Mouse (Mus musculus) WW6 (cell line): ENCODE results near the gene En1.

Experiments
- DNase-seq: peaks from one replicate; pipeline ENCODE4 v3.0.0-alpha.2; 2013; ENCODE audit warnings: low read depth, low spot score

The En1 gene

GRCm38 (mm10) chr1:120600149-120600445 lies 2.1 kb upstream of the En1 start:
- DNase-seq, result no peak

DNA sequence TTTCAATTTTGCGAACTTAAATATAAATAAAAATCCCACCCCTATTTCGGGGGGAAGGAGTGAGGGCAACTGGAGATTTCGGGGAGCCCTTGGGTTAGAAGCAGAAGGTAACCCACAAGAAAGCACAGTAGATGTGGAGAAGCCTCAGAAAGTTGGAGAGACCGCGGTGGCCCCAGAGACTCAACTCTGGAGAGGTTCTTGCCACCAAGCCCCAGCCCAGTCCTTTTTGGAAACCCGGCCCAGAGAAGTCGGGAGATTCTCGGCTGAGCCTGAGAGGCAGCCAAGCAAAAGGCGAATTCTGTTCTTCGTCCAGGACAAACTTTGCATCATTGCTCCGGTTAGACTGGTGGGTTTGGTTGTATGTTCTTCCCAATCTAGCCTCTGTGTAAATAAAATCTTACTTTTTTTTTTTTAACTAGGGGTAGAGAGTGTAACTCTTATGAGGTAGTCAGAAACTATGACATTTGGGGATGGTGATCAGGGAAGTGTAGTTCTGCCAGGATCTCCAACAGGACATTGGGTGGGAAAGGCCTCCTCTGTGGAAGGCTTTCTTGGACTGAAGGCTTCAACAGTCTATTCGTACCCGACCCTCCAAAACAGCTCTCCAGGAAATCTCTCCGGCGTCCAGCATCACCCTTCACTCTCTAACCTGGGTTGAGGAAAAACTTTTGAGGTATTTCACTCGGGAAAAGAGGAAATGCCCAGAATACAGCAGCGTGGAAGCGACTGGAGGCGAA lies 1.5 kb upstream of the En1 start:
- DNase-seq, result no peak

DNA sequence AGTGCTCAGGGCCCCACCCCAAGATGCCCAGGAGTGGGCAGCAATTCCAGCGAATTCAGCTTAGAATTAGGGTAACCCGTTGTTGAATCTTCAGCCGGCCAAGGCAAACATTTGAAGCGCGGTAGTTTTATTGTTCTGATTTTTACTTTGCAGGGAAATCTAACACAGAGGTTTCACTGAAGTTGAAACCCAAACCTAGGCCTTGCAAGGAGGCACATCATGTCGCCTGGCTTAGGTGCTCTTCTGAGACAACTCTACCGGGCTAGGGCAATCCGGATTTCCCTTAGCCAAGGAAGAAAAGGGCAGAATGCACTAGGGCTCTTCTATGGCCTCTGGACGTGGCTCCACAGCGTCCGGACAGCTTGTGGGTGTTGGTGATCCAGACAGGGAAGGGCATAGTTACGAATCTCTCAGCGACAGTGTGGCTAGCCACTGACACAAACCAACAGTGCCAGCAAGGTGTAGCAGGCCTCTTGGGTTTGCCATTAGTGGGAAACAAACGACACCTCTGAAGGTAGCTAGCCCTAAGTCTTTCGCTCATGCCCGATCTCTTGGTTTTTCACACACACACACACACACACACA lies 873 bp upstream of the En1 start:
- no peak for DNase-seq

GRCm38 (mm10) chr1:120602876-120603655 lies 848 bp downstream of the En1 start:
- DNase-seq, result no peak

DNA sequence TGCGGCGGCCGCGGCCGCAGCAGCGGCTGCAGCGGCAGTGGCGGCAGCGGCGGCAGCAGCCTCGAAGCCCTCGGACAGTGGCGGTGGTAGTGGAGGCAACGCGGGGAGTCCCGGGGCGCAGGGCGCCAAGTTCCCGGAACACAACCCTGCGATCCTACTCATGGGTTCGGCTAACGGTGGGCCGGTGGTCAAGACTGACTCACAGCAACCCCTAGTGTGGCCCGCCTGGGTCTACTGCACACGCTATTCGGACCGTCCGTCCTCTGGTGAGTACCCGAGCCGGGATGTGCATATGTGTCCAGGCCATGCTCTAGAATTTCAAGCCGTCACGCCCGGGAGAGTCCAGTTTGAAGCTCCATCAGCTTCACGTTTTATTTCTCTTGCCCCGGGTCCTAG lies 1.4 kb downstream of the En1 start:
- no peak for DNase-seq

DNA sequence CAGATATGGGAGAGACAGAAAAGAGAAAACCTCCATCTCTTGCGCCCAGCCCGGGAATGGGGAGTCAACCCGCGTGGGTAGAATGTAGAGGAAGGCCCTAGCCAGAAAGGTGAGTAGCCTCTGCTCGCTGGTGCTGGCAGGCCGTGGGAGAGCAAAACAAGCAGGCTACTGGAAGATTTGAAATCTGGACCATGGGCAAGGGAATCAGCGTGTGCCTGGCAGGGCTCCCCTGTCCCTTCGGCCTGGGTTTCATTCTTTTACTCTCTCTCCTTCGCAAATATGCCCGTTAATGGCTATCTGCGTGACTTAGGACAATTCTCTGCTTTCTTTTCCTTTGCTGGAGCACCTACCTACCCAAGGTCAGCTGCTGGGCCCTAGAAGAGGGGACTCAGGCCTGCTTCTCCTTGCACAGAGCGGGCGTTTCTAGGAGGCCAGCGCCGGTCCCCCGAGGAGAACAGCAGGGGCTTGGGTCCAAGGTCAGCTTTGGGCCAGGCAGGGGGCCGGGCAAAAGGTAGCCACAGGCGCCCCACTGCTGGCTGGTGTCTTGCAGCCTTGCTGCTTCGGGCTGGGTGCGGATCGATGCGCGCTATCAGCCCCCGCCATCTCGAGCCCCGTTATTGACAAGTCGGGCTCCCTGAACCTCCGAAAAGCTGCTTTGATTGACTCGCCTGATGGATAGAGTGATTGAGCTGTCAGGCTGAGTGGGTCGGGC lies 2.4 kb downstream of the En1 start:
- DNase-seq, result no peak

DNA sequence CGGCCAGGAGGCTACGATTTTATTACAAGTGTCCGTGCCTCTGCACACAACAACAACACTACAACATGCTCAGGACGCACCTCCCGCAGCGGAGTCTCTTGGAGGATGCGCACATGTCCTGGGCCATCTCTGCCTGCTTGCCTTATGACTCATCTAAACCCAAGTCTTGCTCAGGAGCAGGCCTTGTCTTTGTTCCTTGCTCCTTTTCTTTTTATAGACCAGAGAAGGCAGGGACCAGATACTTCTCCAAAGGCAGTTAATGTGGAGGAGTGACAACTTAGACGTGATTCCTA lies 2.9 kb downstream of the En1 start:
- DNase-seq, result no peak

- DNase-seq, result no peak
Measured at GRCm38 (mm10) chr1:120605521-120606310, 3.5 kb downstream of the En1 start.

DNA sequence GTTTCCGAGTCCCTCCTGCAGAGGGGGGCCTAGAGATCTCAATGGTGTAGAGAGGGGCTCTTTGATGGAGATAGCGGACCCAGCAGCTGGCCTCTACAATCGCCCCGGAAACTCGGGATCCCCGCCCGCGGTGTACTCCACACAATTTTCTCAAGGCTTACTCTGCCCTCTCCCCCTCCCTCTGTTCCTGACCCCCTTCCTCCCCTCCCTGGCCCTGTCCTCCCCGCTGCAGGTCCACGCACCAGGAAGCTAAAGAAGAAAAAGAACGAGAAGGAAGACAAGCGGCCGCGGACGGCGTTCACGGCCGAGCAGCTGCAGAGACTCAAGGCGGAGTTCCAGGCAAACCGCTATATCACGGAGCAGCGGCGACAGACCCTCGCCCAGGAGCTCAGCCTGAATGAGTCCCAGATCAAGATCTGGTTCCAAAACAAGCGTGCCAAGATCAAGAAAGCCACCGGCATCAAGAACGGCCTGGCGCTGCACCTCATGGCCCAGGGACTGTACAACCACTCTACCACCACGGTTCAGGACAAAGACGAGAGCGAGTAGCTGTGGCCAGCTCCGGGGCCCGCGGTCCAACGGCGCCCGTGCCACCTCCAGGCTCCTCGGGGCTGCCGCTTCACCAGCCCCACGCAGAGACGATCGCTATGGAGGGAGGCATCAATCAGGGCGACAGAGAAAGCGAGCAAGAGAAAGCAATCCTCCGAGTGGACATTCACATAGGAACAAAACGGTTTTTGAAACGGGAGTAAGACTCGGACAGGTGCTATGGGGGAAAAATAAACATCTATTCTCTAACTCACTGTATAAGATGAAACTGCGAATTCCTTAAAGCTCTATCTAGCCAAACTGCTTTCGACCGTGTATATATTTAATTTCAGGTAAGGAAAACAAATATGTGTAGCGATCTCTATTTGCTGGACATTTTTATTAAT lies 4.7 kb downstream of the En1 start:
- DNase-seq, result no peak

DNA sequence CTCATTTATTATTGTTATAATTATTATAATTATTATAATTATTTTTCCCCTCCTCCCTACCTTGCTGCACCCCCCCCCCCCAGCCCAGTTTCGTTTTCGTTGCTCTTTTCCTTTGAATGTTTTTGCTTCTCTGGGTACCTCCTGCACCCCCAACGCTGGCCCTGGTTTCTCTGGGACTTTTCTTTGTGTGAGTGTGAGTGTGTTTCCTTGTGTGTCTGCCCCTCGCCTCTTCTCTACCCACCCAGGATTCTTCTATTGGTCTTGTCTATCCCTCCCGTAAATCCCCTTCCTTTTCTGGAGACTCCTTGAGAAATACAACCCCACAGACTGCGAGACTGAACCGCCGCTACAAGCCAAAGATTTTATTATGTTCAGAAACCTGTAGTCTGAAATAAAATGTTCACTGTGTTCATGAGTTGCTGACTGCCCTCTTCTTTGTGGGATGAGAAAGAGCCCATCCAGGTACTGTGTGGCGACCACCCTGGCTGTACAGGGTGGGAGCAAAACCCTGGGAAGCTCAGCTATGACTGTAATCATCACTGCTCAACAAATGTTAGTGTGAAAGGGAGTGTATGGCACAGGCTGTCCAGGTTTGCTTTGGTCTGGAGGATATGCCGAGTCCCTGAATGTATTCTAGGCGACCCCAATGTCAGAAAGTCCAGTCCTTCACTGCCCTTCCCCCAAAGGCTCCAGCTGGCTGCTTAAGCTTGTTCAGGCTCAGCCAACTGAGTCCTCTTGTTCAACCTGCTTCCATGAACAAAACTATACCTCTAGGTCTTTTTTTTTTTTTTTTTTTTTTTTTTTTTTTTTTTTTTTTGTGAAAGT lies 5.6 kb downstream of the En1 start:
- DNase-seq, result no peak

GRCm38 (mm10) chr1:120608461-120608860 lies 6.2 kb downstream of the En1 start:
- DNase-seq, result no peak

DNA sequence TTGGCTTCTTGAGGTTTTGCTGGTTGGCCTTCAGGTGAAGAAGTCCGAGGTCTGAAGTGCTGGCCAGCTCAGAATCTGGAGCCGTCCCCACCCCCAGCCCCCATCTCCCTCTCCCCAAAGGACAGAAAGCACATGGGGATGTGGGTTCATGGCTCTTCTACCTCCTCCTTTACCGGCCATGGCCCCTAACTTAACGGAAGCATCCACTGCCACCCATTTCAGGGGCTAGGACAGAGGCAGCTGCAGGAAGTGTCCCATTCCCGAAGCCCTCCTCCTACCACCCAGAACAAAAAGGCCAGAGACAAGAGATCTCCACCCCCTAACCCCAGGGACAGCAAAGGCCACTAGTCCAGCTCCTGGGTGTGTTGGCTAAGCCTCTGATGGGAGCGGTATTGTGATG lies 7.4 kb downstream of the En1 start:
- no peak for DNase-seq

GRCm38 (mm10) chr1:120613461-120614306 lies 11.5 kb downstream of the En1 start:
- DNase-seq, result no peak

- no peak for DNase-seq
Measured at GRCm38 (mm10) chr1:120614307-120615100, 12.3 kb downstream of the En1 start.

DNA sequence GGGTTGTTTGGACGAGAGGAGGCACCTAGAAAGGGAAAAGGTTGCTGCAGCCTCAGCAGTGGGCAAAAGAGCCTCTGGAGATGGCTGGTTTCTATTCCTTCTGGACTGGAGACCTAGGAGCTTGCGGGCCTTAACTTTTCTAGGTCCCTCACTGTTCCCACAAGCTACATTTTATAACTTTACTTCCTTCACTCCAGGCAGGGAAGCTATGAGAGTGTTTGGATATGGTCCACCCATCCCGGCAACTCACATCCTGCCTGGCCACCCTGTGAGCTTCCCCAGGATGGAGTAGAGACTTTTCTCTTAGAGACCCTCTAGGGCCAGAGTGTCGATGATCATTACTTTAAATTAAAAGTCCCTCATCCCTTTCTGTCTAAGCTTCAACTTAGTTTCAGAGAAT lies 13.3 kb downstream of the En1 start:
- no peak for DNase-seq

- no peak for DNase-seq
Measured at GRCm38 (mm10) chr1:120615927-120616326, 13.7 kb downstream of the En1 start.

GRCm38 (mm10) chr1:120621383-120621782 lies 19.2 kb downstream of the En1 start:
- DNase-seq, result no peak
